Mouse (Mus musculus) gastrocnemius, adult 8-10 months (tissue): ENCODE measurements around the gene 4933415A04Rik. TPM values are rescaled to one million over a fixed set of nuclear protein-coding genes. Genes with fewer than 3 reads are reported as not detected.

ENCODE experiments used
- DNase-seq, 2 experiments: peaks; one replicate each; pipeline ENCODE4 v3.0.0; 2022; ENCODE audit warnings: low spot score in 2 of 2
- total RNA-seq, 4 experiments: library from RNA; stranded (reverse); gene quantifications; 2 replicates each; pipeline ENCODE4 v1.2.4; 2022

The 4933415A04Rik gene
- under 1 TPM in 1 of 4 experiments, not detected in 3; 0.15 TPM for total RNA-seq

DNA sequence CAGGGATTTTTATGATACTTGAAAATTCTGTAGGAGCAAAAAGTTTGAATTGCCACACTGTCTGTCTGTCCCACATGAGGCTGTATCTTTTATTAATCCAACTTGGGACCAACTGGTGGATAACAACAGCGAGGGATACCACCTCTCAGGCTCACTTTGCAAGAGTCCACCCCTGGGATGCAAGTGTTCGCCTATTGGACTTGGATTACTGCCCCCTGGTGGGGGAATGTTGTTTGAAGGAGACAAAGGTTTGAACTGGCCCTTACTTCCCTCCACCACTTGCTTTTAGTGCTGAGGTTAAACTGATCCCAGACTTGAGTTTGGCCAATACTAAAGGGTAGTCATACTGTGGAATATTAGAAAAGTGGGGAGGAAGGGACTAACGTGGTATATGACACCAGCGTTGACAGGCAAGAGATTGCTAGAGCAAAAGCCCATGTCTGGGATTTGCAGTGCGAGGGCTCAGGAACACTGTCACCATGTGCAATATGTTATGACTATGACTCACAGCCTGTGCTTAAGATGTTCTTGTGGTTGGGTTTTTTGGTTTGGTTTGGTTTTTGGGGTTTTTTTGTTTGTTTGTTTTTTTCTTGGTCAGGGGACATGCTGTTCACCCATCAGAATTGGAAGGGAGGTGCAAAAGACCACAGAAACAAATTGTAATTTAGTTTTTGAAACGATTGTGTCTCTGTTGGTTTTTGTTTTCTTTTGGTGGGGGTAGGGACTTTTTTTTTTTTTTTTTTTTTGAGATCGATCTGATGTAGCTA, at the start of gene 4933415A04Rik:
Gene 4933415A04Rik, plus strand, starts transcription at position 717 of the 767 bp plus-strand sequence.
- DNase-seq = peak; percentile 13 to 31

DNA sequence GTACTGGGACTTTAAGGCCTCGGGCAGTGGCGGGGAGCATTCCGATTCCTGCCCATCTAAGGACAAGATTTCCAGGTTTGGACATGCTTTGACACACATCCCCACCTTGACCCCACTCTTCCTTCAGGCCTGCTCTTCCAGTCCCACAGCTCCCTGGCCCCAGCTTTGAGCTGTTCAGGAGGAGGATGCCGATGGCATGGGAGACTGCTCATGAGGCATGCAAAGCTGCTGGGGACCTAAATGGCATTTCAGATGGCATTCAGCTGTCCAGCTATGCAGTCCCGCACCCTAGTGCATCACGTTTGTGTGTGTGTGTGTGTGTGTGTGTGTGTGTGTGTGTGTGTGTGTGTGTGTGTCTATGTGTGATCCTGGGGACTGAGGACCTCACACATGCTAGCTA, 49.8 kb upstream of the 4933415A04Rik start:
- no peak for DNase-seq

GRCm38 (mm10) chr11:43539863-43540262, 47.0 kb upstream of the 4933415A04Rik start:
- no peak for DNase-seq

GRCm38 (mm10) chr11:43543711-43544466, 43.0 kb upstream of the 4933415A04Rik start:
- no peak for DNase-seq

DNA sequence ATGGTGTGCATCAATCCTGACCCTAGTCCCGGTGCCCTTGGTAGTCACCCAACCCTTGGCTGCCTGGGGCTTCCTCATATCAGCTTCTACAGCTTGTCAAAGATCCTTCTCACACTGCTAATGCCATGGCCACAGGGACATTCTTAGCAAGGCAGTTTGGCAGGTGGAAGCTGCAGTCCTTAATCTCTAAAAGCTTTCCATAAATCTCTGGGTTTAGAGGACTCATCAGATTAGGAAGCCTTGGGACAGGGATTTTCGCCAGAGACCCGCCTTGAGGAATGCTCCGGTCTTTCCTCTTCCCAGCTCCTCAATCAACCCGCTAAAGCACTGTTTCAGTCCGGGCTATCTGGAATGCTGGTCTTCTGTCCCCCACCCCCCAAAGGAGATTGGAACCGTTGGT, 42.0 kb upstream of the 4933415A04Rik start:
- no peak for DNase-seq

DNA sequence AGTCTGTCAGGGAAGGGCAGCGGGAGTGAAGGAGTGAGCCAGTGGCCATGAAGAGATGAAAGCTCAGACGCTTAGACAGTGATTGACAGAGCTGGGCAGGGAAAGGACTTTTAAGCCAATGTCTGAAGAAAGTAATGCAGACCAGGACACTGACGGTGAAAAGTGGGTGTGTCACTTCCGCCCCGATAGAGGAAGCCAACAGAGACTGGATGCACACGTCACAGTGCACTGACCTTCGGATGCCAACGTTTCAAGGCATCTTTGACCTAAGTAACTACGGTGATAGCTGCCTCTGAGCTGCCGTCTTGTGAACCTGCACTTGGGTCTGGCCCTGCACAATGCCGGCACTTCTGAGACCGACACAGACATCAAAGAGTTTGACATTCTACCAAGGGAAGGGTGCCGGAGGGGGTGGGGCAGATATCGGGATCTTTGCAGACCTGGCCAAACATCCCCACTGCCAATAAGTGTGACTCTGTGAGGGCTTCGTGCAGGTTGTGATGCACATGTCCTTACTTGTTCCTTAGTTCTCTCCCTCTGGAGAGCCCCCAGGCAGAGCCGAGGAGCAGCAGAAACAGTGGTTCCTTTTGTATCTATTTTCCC, 40.9 kb upstream of the 4933415A04Rik start:
- DNase-seq = no peak

GRCm38 (mm10) chr11:43546678-43547077, 40.2 kb upstream of the 4933415A04Rik start:
- no peak for DNase-seq

DNA sequence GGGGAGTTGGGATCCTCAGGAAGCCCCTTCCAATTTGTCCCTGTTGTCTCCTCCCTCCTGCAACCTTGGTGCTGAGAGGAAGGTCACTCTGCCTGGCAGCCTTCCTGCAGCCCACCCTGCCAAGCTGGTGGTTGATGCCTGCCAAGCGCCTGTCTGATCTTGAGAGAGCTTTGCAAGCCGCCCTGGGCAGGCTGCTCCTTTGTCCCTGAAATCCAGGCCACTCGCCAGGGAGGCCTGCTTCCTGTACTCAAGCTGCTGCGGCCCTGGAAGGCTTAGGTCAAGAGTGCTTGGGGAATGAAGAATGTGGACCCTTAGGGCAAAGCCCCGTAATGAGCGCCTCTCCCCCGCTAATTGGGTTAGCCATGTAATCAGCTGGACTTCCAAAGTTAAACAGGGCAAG, 38.7 kb upstream of the 4933415A04Rik start:
- no peak for DNase-seq

GRCm38 (mm10) chr11:43548657-43549435, 38.0 kb upstream of the 4933415A04Rik start:
- DNase-seq = no peak

GRCm38 (mm10) chr11:43549701-43550100, 37.1 kb upstream of the 4933415A04Rik start:
- DNase-seq = peak in 1 of 2 experiments; percentile 22

DNA sequence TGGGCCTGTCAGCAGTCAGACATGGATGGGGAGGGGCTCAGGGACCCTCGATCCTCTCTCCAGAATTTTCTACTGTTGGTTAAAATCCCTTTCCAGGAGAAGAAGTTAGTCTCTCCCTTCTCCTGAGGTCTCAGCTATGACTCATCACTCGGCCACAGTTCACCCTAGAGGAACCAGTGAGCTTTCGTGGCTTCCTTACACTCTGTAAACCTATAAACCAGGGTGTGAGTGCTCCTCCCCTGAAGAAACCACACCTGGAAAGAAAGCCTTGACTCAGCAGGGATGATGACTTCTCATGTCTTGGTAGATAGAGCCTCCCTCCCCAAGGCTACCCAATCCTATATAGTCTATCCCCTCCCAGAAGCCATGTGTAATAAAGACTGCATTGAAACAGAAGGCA, 35.1 kb upstream of the 4933415A04Rik start:
- DNase-seq = no peak

GRCm38 (mm10) chr11:43552675-43553074, 34.2 kb upstream of the 4933415A04Rik start:
- DNase-seq = no peak

DNA sequence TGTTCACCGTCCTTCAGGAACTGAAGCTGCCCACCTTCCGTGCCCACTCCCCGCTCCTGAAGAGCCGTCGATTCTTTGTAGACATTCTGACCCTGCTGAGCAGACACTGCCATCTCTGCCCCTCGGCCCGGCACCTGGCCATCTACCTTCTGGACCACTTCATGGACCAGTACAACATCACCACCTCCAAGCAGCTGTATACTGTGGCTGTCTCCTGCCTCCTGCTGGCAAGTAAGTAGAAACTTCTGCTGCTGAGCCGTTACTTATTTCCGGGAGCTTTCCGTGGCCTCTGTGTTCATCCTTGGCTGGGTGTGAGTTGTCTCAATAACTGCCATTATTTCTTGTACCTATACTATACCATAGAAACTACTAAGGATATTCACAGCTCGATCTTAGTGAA, 30.3 kb upstream of the 4933415A04Rik start:
- DNase-seq = no peak

DNA sequence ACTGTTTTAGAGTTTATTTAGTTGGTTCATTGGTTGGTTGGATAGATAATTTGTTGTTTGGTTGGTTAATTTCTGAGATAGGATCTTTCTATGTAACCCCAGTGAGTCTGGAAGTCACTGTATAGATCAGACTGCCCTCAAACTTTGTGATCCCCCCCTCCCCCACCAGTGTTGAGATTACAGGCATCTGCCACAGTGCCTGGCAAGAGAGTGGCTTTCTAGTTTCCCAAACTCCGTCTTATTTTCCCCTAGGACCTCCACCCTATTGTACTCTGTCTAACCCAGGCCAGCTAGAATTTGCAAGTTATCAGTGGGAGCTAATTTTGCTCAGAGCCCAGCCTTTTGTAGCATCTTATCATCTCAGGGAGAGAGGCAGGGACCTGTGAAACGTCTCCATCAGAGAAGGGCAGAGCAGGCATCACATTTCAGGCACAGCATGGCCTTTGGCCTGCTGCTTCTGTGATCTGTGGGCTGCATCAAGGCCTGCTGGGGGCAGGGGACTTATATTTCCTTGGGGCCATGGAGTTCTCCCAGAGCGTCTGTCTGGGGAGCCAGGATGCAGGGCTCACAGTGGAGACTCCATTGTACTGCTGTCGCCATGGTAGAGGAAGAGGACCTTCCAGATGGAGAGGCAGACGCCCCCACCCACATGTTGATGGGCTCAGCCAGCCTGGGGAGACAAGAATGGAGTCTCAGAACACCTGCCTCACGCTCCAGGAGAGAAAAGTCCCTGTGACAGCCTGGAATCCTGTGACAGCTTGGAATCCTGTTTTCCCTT, 27.1 kb upstream of the 4933415A04Rik start:
- DNase-seq = no peak

GRCm38 (mm10) chr11:43563654-43564244, 23.1 kb upstream of the 4933415A04Rik start:
- DNase-seq = no peak

- DNase-seq = no peak
Measured at GRCm38 (mm10) chr11:43565414-43565813, 21.4 kb upstream of the 4933415A04Rik start.

DNA sequence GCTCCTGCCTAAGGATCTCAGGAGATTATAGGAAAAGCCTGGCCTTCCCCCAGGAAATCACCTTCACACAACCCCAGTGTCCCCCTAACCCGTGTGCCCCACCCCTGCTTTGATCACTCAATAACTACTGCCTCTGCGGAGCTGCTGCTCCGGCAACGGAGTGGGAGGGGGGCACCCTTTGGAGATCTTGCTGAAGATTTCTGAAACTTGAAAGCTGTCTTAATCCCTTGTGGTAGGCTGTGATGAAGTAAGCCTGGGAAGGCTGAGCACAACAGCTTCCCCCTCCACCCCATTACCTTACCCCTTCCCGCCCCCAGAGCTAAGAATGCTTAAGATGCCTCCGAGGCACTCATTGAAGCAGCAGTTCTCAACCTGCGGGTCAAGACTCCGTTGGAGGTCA, 21.0 kb upstream of the 4933415A04Rik start:
- DNase-seq = no peak

DNA sequence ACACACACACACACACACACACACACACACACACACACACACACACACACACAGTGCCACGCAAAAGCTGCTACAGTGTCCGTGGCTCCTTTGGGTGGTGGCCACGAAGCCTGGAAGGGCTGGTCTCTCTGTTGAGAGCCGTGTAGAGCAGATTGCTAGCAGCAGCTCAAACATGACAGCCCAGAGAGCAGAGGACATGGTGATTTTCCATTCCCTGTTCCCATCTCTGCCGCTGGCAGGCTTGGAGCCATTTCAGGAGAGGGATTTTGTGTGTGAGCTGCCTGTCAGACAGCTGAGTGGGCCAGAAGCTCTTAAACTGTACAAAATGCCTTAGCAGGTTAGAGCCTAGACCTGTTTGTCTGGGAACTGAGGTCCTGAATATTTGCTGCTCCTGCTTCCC, 20.1 kb upstream of the 4933415A04Rik start:
- no peak for DNase-seq

- no peak for DNase-seq
Measured at GRCm38 (mm10) chr11:43568263-43568662, 18.6 kb upstream of the 4933415A04Rik start.

DNA sequence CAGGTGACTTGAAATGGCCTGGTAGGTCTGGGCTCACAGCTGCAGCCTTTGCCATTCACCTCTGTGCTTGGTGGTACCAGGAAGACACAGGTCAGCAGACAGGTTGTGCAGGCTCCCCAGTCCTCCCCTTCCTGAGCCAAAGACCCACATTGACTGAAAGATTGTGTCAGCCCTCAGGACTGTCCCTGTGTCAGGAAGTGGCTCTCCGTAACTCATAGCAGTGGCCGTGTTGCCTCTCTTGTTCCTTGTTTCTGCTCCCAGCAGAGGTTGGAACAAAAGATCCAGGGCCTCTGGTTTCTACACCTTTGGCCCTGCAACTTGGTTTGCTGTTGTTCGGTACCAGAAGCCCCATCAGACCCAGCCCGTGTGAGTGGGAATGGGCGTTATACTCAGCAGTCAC, 17.7 kb upstream of the 4933415A04Rik start:
- DNase-seq = no peak
